Mouse (Mus musculus) frontal cortex, postnatal 10 days (tissue): ENCODE data around the gene Tmem186.

Experiments used
- DNase-seq, 2 experiments: peaks; one replicate each; pipeline ENCODE4 v3.0.0; 2022; ENCODE audit warnings: low spot score in 2 of 2, mixed read lengths in 1 of 2

The Tmem186 gene

DNA sequence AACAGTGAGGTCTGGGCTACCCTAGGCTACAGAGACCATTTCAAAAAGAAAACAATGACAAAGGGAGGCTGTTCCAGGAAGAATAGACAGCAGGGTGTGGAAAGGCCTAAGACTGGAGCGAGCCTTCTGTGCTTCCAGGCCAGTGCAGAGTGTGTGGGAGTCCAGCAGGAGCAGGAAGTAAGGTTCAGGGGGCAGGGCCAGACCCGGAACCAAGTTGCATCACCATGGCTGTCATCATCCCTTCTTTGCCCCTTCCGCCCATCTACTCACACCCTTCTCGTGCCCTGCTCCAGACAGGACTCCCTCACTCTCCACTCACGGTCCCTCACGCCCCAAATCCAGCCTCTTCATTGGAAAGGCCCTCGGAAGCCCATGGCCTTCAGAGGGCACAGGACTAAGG is 29.7 kb upstream of the Tmem186 start:
- DNase-seq, result no peak

DNA sequence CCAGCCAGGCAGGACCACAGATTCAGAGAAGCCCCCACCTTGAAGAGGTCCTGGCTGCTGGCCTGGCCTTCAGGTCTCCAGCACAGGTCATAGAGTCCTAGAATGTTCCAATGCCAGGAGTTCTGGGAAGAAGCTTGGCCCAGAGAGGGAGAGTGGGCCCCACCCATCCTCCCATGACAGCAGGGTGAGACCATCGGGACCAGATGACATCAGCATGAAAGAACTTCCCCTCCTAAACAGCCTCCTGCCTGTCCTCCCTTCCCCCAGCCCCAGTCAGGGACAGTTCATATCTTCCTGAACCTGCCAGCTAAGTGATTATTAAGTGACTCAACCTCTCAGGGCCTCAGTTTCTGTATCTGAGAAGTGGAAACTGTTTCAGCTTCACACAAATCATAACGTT is 28.9 kb upstream of the Tmem186 start:
- DNase-seq, result no peak

DNA sequence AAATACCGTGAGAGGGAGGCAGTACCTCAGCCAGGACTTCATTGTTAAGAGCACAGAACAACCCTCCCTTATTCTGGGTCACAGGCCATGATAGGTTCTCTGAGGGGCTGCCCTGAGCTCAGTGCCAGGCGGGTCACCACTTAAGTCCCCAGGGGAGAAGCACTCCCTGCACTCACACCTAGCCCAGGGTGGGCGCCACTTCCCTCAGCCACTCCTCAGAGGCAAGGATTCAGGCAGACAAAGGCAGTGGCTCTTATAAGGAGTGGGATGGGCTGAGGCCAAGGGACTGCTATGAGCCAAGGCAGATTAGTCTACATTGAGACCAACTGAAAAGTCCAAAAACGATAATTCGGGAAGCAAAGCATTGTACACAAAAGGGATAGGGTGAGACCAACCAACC is 27.9 kb upstream of the Tmem186 start:
- no peak for DNase-seq

DNA sequence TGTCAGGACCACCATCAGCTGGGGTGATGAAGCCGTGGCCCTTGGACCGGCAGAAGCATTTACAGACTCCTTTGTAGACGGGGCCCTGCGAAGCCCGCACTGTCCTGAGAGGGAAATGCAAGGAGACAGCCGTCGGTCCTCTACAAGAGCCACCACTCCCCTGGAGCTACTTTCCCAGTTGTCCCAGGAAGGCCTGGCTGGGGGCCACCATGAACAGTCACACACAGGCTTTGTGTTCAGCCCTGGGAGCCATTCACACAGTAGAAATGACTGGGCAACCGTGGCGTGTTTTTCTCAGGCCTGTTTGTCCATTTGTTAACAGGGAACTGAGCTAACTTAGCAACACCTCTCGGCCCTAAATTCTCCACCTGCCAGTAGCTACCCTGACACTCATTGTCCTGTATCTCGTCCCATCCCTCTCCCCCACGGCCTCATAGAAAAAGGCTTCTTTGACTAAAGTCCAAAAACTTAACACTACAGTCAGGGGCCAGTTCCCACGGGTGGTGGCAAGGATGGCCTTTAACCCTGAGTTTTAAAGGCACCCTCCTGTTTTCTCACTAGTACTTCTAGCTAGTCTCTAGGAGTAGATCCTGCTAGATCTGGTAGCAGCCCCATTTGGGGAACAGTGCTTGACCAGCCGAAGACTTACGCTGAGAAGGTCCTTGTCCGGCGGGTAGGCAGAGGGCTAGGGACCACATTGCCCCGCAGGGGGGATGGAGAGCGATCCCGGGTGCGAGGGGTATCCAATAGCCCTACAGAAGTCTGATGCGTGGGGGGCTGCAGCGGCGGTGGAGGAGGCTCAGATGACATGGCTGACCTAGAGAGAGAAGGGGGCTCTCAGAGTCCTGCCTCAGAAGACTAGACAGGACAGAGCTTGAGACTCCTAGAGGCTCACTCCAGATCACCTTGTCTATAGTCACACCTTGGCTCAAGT is 26.4 kb upstream of the Tmem186 start:
- DNase-seq, result no peak

DNA sequence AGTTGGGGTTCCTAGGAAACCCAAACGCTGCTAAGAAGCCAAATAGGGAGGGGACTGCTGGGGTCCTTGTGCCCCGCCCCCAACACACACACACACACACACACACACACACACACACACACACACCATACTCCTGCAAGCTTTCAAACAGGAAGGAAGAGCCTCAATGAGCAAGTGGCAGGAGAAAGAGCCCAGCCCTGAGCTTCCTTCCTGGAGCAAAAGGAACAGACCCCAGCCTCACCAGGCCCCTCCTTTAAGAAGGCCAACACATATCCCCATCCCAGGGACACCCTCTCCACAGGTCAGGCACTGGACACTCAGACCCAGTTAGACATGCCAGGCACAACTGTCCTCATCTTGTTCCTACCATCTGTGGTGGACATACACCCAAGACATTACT is 25.5 kb upstream of the Tmem186 start:
- no peak for DNase-seq

DNA sequence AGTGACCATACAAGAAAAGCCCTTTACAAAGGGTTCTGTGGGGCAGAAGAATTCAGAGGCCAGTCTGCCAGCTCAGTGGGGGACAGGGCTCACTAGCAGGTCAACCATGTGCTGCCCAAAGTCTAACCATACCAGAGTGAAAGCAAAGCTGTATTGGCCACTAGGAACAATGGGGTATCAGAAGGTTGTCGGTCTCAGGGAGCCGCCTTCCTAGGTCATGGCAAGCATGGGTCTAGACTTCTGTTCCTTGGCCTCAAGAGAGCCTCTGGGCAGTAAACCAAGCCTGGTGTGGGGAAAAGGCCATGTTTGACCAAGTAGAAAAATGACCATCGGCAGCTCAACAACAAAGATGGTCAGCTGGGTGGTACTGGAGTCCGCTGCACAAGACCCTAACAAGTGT is 21.3 kb upstream of the Tmem186 start:
- no peak for DNase-seq

DNA sequence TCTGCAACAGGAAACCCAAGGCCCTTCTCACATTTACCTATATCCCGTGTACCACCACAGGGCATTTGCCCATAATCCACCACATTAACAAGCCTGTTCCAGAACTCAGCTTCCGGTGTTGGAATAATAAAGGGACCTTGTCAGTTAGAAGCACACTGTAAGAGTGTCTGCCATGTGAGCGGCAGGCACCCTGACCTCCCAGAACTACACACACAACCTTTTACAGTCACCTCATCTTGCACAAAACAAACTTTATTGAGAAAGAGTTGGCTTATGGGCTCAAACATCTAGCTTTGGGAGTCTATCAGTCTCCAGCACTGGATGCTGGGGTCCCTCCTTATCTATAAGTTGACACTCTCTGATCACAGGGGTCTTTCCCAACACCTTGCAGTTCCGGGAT is 20.8 kb upstream of the Tmem186 start:
- DNase-seq, result no peak

DNA sequence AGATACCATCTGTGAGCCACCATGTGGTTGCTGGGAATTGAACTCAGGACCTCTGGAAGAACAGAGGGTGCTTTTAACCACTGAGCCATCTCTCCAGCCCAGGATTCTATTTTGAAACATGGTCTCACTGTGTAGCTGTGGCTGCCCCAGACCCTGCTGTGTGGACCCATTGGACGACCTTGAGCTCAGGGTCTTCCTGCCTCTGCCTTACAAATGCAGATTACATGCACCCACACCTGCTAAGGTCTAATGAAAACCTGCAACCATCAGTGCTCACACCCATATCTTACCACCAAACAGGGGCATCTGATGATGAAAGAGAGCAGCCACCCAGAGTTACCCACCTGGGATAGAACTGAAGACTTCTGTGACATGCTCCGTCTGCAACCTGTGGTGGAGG is 18.7 kb upstream of the Tmem186 start:
- no peak for DNase-seq

DNA sequence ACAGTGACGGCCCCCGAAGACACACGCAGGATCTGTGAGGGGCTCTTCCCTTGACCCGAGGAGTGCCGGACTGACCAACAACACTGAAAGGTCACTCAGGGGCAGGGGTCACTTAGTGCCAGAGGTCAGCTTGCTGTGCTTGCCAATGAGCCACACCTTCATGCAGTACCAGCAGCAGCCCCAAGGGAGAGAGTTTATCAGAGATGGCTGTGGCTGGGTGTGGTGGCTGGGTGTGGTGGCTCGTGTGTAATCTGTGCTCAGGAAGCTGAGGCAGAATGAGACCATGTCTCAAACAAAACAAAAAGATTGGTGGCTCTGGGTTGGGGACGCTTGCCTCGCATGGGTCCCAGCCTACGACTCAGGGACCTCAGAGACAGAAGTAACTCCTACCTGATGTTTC is 18.1 kb upstream of the Tmem186 start:
- no peak for DNase-seq

DNA sequence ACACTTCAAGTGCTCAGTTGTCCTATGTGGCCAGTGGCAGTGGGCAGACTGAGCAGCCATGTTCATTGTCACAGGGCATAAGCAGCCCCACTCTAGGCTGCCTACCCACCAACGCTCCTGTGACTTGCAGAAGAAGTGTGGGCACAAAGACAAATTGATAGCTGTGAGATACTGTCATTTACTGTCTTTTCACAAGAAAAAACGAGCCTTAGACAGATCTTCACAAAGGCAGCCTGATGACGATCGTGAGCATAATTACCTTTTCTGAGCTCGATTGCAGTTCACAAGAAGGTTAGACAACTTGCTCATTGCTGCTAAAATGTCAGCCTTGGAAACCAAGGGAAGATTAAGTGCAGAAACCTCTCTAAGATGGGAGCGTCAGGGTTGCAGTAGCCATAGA is 17.6 kb upstream of the Tmem186 start:
- no peak for DNase-seq

DNA sequence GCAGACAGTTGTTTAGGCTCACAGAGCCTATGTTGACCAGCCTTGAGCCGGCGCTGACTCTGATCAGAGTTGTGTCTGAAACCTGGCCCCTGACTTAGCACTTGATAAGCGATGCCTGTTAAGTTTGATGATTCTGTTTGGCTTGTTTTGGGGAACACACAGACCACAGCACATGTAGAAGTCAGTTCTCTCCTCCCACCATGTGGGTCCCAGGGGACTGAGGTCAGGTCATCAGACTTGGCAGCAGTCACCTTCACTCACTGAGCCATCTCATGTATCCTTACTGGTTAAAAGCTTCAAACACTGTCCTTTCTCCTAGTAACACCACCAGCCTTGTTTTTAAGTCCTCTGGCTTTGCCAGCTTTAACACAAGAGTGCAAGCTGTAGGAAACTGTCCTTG is 12.5 kb upstream of the Tmem186 start:
- DNase-seq, result no peak

DNA sequence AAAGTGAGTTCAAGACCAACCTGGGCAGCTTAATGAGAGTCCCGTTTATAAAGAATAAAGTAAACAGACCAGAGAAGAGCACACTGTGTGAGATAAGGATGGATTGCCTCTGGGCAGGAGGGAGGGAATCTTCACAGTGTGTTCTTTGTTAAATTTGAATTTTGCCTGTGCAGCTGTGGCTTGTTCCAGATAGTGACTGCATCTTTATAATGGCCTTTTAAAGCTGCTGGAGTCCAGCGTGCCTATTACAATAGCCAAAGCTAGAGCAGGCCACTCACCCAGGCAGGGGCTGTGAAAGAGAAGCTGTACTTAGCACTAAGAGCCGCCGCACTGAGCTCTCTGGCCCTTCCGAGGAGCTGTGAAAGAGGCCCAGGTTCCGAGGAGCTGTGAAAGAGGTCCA is 8.0 kb upstream of the Tmem186 start:
- DNase-seq, result no peak

DNA sequence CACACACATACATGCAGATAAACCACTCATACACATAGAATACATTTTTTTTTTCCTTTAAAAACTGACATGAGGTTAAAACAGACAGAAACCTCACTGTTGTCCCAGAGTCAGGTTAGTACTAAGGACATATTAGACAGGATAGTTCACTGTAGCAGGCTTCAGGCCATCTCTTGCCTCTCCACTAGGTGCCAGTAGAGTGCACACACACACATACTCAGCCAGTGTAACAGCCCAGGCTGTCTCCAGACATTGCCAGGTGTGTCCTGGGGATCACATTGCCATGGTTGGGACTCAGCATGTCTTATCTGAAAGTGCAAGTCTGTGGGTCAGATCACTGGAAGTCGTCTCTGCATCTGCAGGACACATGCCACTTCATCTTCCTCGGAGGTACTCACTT is 6.3 kb upstream of the Tmem186 start:
- no peak for DNase-seq

DNA sequence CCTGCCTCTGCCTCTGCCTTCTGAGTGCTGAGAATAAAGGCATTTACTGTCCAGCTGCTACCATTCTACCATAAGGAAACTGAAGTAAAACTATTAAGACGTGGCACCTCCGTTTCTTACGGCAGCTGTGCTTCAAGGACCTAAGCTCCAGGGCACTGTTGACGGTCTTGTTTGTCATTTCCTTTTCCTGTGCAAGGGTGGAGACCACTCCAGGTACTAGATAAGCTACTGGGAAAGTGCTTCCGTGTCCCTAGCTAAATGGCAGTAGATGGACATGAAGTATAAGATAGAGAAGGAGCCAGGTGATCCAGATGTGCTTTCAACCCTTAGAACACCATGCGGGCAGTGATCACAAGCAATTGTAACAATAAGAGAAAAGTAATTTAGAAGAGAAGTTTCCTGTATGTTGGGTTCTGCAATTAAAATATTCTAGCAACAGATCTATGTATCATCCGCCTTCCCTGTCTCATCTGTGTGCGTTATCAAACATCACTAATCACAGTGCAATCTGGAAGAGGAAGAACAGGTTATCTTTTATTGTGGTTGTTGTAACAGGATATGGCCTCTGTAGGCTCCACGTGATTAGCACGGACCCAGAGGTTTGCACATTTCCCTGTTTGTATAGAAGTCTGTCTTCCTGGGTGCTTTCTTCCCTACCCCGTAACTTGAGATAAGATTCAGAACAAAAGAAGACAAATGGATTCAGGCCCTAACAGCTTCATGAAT is 2.1 kb upstream of the Tmem186 start:
- DNase-seq, result no peak

DNA sequence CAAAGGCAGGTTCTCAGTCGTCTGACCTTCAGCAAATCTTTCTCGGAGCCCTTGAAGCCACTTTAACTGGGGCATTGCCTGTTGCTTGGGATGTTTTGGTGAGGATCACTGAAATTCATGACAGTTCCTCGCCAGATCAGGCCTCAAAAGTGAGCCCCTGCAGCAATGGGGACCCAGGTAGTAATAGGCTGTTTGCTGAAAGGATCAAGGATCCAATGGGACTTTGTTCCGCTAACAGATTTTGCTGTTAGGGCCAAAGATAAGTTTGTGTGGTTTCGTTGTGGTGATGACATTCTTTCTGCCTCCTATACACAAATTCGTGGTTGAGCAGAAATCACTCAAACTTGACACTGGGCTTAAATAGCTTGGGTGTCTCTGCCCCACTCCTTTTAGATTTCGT is 619 bp upstream of the Tmem186 start:
- DNase-seq, result no peak

DNA sequence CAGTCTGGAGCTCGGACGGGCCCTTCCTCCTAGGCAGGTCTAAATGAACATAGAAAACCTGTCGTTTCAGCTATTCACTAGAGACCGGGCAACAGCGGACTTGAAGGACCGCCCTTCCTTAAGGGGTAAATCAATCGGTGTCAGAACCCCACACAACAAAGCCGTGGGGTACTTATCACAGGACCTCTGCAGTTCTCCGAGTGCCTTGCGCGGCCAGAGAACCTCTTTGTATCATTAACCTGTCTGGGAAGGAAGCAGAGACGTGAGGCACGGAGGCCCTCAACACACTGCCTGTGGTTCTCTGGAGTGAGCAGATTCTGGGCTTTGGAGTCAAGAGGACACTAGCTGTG is 670 bp downstream of the Tmem186 start:
- peak in 1 of 2 experiments; percentile 20 for DNase-seq

DNA sequence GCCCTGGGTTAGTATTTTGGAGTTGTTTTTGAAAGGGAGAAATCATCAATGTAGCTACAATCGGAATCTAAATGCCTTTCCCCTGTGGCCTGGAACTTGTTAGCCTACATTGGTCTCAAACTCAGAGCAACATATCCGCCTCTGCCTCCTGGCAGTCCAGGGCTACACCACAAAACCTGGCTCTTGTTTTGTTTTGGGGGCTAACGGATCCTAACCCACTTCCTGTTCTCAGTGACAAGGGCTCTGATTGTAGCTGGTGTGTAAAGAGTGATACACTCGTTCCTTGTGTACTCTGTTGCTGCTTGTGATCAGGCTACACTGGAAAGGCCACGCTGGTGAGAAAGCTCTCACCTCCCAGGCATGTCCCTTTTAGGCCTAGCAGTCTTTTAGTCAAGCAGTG is 6.1 kb downstream of the Tmem186 start:
- no peak for DNase-seq

DNA sequence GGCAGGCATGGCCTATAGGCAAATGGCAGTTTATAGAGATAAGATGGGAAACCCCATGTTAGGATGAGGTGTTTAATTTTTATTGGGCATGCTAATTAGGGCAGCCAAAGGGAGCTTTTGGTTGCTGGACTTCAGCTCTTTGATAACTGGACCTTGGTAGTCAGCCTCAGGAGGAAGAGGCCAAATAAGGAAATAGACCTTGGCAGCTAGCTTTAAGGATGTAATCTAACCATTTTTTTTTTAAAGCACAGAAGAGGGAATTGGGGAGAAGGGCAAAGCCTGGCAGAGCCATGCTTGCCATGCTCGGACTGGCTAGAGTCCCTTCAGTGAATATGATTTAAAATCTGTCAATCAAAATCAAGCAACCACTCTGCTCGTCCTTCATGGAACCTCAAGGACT is 7.1 kb downstream of the Tmem186 start:
- DNase-seq, result no peak

DNA sequence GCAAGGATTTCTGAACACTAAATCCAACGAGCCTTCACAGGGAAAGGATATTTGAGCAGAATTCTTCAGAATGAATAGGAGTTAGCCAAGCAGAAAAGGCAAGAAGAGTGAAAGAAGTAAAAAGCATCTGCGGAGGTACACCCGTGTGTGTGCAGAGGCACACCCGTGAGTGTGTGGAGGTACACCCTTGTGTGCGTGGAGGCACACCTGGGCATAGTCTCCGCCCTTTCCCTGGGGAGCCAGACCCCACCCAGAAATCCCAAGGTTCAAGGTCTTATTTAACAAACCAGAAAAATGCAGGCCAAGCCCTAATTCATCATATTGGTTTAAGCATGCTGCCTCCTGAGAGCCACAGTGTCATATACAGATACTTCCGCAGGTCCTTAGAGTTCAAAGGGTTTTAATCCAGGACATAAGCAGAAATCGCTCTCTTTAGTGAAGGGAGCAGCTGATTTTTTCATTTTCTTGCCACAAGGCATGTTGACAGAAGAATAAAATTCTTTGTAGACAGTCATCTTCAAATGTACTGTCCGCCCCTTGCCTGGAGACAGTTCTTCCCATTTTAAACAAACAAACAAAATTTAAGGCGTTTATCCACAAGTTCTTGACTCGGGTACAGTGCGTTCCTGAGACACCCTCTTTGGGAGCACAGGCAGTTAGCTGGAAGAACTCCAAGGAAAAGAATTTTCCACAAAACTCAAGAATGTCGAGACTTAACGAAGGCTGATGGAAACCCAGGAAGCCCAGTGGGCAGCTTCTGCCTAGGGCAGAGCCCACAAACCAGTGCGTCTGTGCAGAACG is 17.0 kb downstream of the Tmem186 start:
- DNase-seq, result no peak

DNA sequence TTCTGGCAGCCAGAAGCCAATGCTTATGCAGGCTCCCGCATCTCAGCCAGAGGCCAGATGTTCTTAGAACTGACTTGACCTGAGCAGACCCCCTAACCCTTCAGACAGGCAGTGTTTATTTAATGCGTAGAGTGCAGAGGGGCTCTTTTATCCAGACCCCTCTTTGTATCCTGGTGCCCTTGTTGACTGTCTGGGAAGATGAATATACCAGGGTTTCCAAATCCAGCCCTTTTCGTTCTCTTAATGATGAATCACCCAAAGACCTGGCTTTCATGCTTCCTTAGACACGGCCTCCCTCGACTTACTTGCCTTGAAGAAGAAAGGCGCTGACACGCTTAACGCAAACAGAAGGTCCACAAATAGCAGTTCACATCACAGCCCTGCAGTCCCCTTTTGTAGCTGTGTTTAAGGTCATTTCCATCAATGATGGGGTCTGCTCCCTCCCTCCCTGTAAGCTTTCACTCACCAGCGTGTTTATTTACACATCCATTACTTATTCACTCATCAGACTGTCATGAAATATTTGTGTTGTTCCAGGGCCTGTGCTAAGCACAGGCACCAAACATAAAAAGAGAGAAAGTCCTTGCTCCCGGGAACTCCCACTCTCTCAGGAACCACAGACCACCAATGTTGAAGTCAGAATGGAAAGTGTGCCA is 17.7 kb downstream of the Tmem186 start:
- DNase-seq, result no peak

DNA sequence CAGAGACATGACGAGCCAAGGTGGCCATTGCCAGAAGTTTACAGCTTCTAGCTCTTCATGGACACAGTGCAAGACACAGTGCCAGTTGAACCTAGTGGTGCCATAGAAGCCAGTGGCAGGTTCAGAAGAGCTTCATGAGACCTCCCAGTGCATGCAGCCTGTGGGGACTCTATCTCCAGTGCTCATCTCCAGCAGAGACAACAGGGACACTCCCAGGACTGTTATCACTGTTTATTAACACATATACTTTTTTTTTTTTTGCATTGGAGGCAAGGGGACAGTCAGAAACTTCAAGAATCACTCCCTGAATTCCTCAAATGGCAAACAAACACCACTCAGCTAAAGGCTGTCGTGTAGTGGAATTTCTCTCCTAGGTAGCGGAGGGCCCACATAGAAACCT is 24.1 kb downstream of the Tmem186 start:
- DNase-seq, result no peak

DNA sequence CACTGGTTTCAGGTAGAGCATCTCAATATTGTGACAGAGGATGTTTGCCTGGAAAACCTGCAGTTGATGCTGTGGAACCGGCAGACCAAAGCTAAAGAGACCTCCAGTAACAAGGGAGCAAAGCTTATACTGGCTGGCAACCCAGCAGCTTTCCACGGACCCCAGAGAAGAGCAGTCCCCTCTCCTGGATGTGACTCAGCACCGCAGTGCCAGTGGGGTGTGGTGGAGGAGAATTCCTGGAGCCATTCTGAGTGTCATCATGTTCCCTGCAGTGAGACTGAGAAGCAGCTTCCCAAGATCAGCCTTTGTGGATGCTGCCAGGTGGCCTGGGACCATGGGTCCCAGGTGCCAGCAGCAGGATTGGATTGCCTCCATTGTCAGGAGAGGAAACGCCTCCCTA is 24.5 kb downstream of the Tmem186 start:
- no peak for DNase-seq
